Mouse (Mus musculus) brain, embryonic 18.5 days (tissue): ENCODE data around the gene Pde4d.

Experiments used
- DNase-seq: peaks from one replicate; pipeline ENCODE4 v3.0.0-alpha.2; 2012; ENCODE audit warnings: low read depth, low spot score

Gene Pde4d

DNA sequence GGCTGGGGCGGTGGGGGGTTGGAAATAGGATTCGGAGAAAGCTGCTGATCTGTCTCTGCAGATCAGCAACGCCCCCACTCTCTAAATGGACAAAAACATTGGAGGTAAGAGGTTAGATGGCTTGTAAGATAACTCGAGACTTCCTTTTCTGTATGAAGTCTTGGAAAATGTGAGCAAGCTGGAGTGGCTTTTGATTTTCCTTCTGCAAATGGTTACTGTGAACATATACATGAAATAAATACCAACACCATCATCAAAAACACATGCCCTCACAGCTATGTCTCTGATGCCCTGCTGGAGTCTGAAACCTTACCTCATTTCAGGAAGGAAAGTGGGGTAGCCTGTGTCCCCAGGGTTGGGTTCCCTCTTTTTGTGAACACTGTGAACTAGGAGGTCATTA is 1359.9 kb downstream of the Pde4d start:
- DNase-seq, result no peak

DNA sequence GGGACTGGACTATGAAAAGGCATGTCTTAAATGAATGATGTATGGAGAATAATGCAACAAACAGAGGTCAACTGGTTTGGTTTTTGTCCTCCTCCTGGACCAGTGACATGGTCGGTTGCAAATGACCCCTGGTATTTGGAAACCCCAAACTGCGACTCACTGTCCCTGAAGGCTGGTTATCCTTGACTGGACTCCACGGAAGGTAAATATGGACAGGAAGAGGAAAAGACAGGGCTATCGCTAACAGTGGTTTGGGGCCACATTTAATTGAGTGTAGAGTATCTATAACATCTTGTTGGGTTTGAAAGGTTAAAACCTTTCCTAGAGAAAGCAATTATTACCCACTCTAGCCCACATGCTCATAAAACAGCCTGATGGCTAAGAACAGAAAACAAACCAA is 1364.2 kb downstream of the Pde4d start:
- no peak for DNase-seq

DNA sequence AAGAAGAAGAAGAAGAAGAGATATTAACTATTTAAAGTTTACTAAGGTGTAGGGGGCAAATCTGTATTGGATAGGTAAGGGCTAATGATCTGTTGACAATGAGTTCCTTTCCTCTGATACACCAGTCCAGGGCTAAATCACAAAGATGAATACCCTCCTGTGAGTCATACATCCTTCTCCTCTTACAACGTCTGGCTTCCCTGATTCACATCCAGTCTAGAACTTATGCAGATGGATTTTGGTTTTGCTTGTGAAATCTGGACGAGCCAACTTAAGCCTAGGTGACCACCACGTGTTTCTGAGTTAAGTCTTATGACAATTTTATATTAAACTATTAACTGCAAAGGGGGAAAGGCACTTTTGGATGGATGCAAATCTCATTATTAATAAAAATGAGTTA is 1369.3 kb downstream of the Pde4d start:
- no peak for DNase-seq

DNA sequence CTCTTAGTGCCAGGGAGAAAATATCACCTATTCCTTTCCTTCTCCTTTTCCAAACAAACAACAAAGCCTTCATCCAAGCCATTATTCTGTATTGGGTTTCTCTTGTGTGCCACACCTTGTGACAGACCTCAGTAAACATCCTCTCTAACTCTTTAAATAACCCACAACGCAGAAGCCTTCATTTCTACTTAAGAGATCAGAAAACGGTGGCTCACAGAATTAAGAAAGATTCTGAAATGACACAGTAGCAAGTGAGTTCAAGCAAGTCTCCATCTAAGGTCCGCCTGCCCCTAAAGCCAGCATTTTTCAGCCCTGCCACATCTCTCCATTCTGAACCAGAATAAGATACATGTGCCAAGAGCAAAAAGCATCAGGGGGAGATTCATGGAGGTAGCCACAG is 1370.4 kb downstream of the Pde4d start:
- no peak for DNase-seq

DNA sequence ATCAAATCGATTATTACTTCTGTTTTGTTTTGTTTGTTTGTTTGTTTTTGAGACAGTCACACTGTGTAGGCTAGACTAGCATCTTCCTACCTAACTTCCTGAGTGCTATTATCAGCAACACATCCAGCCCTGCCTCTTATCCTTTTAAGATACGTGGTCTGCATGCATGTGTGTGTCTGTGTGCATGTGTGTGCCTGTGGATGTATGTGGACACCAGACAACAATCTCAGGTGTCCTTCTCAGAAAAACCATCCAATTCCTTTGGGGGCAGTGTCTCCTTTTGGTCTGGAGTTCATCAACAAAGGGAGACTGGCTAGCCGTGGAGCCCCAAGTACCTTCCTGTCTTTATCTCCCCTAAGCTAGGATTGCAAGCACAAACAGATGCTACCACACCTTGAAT is 1371.1 kb downstream of the Pde4d start:
- no peak for DNase-seq

DNA sequence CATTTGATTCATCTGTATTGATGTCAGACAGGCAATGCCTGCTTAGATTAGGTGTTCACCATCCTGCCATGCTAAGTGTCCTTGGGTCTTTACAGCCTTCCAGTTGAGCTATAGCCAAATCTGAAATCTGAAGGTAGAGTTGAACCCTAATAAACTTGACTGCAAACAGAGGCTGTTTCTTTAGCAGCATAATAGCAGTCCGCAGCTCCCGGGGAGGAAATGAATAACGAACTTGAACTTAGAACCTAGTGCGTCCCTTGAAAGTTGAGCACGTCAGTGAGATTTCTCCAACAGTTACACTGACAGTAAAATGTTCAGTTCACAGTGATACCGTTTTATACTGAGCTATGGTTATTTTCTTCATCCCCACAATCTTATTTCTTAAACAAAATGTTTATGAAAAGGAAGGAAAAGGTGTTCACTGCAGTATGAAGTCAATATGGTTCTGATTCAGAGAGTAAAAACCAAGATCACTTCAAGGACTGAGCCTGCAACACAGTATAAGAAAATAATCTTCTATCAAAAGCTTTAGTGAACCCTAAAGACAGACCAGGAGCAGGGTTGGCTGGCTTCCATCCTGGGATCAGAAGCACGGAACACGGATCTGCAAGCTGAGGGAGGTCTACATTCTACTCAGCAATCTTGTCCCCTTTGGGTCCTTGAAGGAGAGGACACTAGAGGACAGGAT is 1372.1 kb downstream of the Pde4d start:
- no peak for DNase-seq

DNA sequence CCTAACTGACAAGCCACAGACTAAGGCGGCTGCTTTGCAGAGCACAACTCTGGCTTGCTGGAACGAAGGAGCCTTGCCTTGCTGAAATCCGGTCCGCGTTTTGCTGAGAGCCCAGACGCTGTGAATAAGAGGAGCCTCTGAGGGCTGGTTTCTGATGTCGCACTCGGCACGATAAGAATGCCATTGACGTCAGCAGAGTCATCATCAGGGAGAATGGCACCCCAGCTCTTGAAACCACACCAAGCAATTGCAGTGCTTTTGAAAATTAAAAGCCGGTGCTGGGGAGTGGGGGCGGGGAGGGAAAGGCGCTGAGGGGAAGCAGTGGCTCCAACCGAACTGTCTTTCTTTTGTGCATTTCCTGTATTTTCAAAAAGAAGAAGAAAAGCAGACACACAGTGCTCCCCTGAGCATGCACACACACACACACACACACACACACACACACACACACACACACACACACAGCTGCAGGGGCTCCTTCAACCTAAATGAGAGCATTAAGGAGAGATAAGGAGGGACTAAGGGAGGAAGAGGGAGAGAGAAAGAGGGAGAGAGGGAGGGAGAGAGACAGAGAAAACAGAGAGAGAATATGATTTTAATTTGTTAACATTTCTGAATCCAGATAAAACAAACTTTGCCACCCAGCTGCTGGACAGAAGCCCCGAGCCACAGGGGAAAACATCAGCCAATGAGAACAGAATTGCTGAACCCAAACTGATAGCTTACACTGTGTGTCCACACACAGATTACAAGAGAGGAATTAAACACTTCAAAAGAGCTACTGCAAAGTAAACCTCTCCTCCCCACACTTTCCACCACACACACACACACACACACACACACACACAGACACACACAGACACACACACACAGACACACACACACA is 1372.9 kb downstream of the Pde4d start:
- DNase-seq, result peak; percentile 95

DNA sequence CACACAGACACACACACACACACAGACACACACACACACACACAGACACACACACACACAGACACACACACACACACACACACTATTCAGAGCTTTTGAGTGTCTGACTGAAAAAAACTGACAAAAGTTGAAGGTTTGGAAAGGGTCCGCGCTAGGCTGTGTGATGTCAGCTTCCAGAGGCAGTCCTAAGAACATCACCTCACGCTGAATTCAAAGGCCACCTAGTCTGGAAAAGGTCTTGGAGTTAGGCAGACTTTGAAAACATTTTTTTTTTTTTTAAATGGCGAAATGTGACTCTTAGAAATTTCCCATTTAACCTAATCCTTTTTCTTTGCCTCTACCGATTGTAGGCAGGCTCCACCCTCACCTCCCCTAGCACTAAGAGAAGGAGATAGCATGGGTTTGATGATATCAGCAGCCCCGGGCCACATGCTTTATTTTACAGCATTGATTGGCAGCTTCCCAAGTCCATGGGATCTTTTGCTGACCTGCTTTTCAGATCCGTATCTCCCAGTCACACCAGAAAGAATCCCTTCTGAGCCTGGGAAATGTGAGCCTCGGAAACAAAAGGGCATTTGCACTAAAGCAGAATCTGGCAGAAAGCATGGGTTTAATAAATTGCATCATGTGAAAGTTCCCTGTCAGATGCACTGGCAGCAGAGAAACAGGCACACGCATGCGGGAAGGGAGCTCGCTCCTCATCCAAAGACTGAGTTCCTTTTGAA is 1373.7 kb downstream of the Pde4d start:
- peak; percentile 40 for DNase-seq

DNA sequence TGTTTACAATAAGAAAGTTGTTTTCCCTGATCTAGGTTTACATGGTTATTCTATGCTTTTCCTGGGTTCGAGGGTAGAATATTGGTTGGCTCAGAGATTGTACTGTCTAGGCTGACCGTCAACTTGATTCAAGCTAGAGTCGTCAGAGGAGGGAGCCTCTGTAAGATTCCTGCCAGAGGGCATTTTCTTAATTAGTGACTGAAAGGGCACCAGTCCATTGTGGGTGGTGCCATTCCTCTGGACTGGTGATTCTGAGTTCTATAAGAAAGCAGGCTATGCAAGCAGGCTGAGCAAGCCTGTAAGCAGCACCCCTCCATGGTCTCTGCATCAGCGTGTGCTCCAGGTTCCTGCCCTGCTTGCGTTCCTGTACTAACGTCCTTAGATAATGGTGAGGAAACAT is 1376.1 kb downstream of the Pde4d start:
- no peak for DNase-seq

DNA sequence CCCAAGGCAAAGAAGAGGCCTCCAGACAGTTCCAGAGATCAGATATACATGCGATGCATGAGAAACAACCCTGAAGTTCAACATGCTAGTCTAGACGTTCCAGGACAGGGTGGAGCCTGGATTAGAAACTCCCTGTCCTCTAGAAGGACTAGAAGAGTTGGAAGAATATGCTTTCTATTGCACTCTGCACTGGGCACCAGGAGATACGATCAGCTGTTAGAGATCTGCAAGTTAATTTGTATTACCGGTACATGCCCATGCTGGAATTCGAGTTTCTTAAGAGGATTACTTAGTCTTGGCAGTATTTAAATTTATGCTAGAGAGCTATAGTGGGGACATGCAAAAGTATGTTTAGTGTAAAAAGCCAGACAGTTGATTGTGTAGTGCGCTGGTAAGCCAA is 1377.6 kb downstream of the Pde4d start:
- DNase-seq, result no peak

DNA sequence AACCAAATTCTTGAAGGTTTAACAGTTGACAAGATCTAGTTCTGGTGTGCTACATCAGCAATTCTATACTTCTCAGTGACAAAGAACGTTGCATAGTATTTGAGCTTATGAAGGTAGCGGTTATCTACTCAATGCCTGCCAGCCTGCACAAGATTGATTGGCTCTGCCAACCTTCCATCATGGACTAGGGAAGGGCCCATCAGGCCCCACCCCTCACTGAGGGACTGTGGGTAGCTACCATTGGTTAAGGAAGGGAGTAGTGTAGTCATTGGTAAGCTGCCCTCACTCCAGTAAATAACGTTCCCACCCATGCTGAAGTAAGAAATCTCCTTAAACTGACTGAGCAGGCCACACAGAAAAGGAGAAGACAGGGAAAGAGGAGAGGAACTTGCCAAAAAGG is 1378.2 kb downstream of the Pde4d start:
- DNase-seq, result no peak

DNA sequence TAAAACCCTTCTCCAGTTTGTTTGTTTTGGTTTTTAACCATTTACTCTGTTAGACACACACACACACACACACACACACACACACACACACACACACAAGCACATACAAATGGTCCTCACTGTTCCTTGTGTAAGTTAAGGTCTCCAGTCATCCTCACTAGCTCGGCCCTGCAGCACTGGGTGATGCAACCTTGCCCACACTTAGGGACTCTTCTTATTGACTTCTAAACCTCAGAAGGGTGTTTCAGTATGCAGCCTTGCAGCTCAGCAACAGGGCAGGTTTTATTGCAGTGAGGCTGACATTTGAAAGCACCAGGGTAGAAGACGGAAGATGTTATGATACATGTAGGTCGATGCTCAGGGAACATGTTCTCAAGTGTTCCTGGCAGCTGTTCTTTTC is 1379.7 kb downstream of the Pde4d start:
- DNase-seq, result no peak

DNA sequence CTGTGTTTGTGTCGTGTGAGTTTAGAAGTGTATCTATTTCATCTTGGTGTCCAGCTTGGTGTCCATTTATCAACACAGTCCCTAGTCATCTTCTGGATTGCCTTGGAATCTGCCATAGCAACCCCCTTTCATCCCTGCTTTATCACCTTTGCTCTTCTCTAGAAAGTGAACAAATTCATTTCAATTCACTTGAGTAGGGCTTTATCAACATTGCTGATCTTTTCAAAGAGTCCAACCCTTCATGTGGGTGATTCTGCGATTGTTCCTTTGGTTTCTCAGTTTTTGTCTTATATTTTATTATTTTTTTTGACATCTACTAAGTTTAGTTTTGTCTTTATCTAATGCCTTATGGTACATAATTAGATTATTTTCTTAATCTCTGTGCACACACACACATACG is 1385.2 kb downstream of the Pde4d start:
- DNase-seq, result no peak

DNA sequence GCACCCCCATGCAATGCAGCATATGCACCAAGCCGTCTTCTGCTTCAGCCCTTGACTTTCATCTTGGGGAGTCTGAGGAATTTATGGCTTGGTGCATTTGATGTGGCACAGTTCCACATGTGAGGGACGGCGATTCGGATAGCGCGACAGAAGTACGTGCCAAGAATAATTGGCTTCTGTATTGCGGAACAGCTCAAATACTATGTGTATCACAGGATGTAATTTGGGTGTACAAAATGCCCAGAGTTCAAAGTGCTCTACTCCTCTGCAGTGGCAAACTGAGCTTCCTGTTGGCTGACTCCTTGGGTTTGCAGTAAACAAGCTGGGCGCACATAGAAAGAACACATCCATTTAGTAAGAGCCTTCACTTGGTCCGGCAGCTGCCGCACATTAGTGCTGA is 1387.7 kb downstream of the Pde4d start:
- DNase-seq, result no peak

DNA sequence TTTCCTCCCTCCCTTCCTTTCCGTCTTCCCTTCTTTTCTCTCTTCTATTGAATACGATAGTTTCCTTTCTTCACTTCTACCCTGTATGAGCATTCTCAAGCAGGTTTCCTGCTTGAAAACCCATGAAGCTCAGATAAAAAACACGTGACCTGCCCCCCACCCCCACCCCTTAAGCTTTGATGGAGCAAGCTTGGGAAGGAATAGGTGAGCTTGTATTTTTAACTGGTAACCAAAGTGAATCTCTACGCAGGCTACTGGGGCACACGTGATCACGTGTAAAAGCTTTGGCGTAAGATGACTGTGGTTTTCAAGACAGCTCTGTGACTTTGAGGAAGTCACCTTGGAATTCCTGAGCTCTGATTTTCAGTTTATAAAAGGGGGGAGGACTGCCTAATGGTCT is 1388.2 kb downstream of the Pde4d start:
- no peak for DNase-seq

DNA sequence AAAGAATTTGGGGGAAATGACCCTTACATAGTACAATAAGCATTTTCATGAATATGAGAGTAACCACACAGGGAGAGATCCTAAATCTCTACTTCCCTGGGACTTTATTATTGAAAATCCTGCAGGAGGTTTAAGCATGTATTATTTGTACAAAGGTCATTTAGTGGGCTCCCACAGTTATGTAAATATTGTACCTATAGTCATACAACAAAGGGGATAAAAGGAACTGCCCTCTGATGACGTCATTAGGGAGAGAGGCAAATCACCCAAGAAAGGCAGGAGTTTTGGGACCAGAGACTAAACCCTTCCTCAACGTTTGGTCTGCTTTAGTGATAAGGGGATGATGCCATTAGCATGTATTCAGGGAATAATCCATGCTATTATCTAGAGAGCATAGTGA is 1390.5 kb downstream of the Pde4d start:
- no peak for DNase-seq

DNA sequence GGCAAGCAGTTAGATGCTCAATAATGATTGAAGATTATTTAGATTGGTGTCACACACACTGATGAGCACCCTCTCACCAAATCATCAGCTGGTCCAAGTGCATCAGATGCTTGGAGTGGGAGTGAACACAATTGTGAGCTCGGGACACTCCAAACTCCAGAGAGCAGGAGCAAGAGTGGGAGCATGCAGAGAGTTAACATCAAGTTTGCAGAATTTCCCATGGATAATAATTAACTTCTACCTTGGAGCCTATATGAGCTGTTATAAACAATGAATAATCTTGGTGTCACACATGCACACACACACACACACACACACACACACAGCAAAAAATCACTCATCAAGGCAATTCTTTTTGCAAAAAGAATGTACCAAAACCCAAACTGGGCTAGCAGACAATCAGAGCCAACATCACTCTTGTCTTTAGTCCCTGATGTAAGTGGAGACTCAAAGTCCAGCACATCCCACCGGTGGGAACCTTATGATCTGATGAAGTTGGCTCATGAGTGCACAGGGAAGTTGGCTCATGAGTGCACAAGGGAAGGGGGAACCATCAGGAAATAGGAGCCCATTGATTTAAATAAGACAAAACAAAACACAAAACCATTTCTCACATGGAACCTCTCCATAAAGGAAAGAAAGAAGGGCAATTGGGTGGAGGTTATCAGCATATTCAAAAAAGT is 1391.5 kb downstream of the Pde4d start:
- DNase-seq, result no peak

DNA sequence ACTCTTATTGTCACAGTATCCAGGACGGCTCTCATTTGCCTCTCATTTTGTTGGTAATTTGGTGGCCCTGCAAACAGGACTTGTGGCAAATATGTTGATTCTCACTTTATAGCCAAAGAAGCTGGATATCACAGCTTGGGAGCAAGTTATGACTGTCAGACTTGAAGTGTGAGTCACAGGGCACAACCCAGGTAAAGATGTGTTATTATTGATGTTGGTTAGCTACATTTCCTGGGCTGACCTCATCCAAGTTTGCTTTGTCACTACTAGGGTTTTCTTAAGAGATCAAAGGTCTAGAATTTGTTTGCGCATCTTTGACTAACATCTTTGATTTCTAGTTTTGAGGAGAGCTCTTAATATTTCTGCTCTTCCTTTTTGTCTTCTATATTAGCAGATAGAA is 1393.2 kb downstream of the Pde4d start:
- DNase-seq, result no peak

DNA sequence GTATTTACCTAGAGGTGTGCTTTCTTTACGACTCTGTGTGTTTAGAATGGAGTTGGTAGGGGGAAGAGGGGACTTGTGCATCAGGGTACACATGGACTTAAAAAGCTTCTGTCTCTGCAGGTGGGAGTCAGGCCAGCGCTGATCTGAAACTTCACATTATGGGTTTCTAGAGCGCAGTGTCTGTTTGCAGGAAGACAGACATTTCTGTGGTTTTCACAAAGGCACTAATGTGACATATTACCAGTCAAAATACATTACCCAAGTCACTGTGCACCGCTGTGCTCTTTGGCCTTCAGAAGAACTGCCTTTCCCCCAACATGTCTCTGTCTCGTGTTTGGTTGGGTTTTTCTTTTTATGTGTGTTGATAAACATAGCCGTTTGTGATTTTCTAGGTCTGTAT is 1395.1 kb downstream of the Pde4d start:
- no peak for DNase-seq

DNA sequence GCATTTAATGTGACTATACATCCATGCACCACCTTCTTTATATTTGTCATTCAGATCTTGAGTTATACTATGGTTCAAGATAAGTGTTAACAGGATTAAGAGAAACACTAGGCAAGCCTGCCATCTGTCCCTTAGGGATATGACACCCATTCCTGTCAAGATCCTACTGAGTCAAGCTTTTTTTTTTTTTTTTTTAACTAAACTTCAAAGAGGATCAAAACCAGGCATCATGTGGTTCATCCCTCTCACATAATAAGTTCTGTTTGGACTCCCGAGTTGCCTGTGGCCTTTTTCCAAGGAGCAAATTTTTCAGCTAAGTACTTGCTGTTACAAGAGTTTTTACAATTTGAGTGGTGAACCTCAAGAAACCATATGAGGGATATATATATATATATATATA is 1414.1 kb downstream of the Pde4d start:
- DNase-seq, result no peak

DNA sequence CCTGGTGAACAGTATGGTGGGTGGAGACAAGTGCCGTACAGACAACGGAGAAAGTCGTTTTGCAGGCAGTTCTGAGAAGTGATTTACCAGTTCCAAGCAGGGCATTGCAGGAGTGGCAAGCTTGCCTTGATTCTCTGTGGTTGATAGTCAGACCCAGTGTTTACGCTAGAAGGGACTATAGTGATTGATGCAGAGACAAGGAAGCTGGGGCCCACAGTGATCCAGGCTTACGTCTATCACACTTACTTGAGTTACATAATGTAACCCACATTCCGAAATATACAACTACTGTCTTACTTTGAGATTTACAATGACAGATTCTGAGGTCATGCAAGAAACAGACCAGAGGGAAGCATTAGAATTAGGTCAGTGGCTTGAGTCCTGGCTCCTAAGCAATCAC is 1414.6 kb downstream of the Pde4d start:
- no peak for DNase-seq

DNA sequence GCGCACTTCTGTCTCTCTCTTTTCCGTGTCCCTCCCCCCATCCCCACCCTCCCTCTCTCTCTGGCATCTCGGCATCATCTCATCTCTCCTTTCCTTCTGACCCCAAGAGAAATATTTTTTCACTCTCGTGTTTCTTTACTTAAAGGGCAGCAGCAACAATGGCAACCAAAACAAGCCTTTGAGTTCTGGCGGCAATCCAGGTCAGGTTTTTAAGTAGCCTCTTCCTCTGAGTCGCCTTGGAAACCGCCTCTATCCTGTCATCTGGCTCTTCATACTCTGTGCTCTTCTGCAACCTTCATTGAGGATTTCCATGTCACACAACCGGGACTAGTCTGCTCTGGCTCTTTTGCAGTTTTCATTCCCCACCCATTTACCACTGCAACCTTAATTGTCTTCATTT is 1430.6 kb downstream of the Pde4d start:
- DNase-seq, result no peak
